Mouse (Mus musculus): ENCODE data around the gene Dok4.
"Not testable (repeated sequence)": the region's sequence is repeated elsewhere in the genome, so short reads cannot be mapped to it uniquely, and the experiment has no call there.

Dok4 gene

GRCm38 (mm10) chr8:94836456-94837240 is 39.5 kb downstream of the Dok4 start:
- ChIA-PET CTCF (interaction anchor here in 1 of 4 experiments (0.6 kb wide), 1 partner anchor 115 kb away, joined by 3 read pairs; no protein-coding TSS in a partner anchor), POLR2A (interaction anchor here in 2 of 4 experiments (0.7 to 5.6 kb wide), 7 partner anchors 10 to 79 kb away, joined by 3 to 84 read pairs (median 14); no protein-coding TSS in a partner anchor)

DNA sequence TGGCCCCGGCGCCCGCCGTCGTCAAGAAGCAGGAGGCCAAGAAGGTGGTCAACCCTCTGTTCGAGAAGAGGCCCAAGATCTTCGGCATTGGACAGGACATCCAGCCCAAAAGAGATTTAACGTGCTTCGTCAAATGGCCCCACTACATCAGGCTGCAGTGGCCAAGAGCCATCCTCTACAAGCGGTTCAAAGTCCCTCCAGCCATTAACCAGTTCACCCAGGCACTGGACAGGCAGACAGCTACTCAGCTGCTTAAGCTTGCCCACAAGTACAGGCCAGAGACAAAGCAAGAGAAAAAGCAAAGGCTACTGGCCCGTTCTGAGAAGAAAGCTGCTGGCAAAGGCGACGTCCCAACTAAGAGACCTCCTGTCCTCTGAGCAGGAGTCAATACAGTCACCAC is 40.4 kb downstream of the Dok4 start:
- CTCF ChIA-PET: not testable (repeated sequence)
- POLR2A ChIA-PET: interaction anchor here in 1 of 4 experiments (5.6 to 6.7 kb wide), 2 partner anchors 12 to 13 kb away, joined by 55 to 84 read pairs; no protein-coding TSS in a partner anchor

DNA sequence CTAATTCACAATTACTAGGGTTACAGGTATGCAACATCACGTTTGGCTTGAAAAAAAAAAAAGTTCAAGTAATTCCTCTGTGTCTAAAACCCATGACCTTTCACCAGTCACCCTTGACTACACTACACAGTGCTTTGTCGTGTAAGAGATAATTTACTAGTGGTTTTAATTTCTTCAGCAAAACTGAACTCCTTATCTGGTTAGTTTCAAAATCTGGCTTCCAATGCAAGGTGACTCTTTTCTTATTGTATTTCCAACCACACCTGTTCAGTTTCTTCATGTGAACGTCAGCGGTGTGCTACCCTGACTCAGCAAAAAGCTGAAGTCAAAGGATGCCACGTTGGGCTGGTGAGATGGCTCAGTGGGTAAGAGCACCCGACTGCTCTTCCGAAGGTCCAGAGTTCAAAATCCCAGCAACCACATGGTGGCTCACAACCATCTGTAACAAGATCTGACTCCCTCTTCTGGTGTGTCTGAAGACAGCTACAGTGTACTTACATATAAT is 42.2 kb downstream of the Dok4 start:
- ChIA-PET POLR2A (interaction anchor here in 2 of 4 experiments (0.6 to 6.7 kb wide), 7 partner anchors 11 to 168 kb away, joined by 3 to 55 read pairs (median 3); partner anchors contain the start of genes Arl2bp (in 1 of the 2) and Dok4 (in 1 of the 2)), CTCF (interaction anchor here in 2 of 4 experiments (0.7 to 1.2 kb wide), 2 partner anchors 18 to 326 kb away, joined by 3 read pairs; no protein-coding TSS in a partner anchor)

- POLR2A ChIA-PET: interaction anchor here in 3 of 4 experiments (0.6 to 11.8 kb wide), 5 partner anchors 10 to 668 kb away, joined by 3 to 84 read pairs (median 5); partner anchors contain the start of genes Ciapin1 (in 1 of the 3) and Coq9 (in 1 of the 3)
- CTCF ChIA-PET: interaction anchor here in 2 of 4 experiments (0.7 kb wide), 3 partner anchors 10 to 431 kb away, joined by 3 to 5 read pairs (median 3); no protein-coding TSS in a partner anchor
Measured at GRCm38 (mm10) chr8:94828284-94828683, 47.8 kb downstream of the Dok4 start.

GRCm38 (mm10) chr8:94826210-94826609 is 49.9 kb downstream of the Dok4 start:
- CTCF ChIA-PET: interaction anchor here in 3 of 4 experiments (0.6 to 2.1 kb wide), 4 partner anchors 11 to 340 kb away, joined by 3 to 6 read pairs (median 4); no protein-coding TSS in a partner anchor
- POLR2A ChIA-PET: interaction anchor here in 2 of 4 experiments (0.6 to 11.8 kb wide), 5 partner anchors 10 to 159 kb away, joined by 3 to 84 read pairs (median 4); partner anchors contain the start of genes Ciapin1 (in 1 of the 2) and Coq9 (in 1 of the 2)

GRCm38 (mm10) chr8:94825170-94825569 is 51.0 kb downstream of the Dok4 start:
- POLR2A ChIA-PET: interaction anchor here in 2 of 4 experiments (0.6 to 11.8 kb wide), 10 partner anchors 7 to 969 kb away, joined by 3 to 84 read pairs (median 4); partner anchors contain the start of genes Ciapin1 (in 2 of the 2) and Coq9 (in 2 of the 2)
- CTCF ChIA-PET: interaction anchor here in 2 of 4 experiments (1.1 to 2.1 kb wide), 4 partner anchors 10 to 87 kb away, joined by 4 to 6 read pairs (median 4); no protein-coding TSS in a partner anchor

- POLR2A ChIA-PET: interaction anchor here in 3 of 4 experiments (0.6 to 11.8 kb wide), 22 partner anchors 8 to 378 kb away, joined by 3 to 84 read pairs (median 4); partner anchors contain the start of genes Ciapin1 (in 2 of the 3), Coq9 (in 2 of the 3) and Cx3cl1 (in 1 of the 3)
- CTCF ChIA-PET: interaction anchor here (0.5 to 2.8 kb wide), 47 partner anchors 8 to 1063 kb away, joined by 3 to 18 read pairs (median 4); partner anchors contain the start of genes Ciapin1 (in 2 of the 4), Coq9 (in 2 of the 4), Dok4 (in 2 of the 4) and Ccdc102a (in 1 of the 4)
Measured at GRCm38 (mm10) chr8:94822637-94823560, 53.2 kb downstream of the Dok4 start.

- ChIA-PET POLR2A (interaction anchor here in 3 of 4 experiments (0.6 to 11.8 kb wide), 14 partner anchors 9 to 452 kb away, joined by 3 to 84 read pairs (median 3); partner anchors contain the start of genes Ciapin1 (in 2 of the 3), Coq9 (in 2 of the 3) and Cx3cl1 (in 1 of the 3)), CTCF (interaction anchor here in 2 of 4 experiments (0.9 to 2.8 kb wide), 6 partner anchors 11 to 128 kb away, joined by 3 to 12 read pairs (median 4); no protein-coding TSS in a partner anchor)
Measured at GRCm38 (mm10) chr8:94821381-94821780, 54.7 kb downstream of the Dok4 start.

DNA sequence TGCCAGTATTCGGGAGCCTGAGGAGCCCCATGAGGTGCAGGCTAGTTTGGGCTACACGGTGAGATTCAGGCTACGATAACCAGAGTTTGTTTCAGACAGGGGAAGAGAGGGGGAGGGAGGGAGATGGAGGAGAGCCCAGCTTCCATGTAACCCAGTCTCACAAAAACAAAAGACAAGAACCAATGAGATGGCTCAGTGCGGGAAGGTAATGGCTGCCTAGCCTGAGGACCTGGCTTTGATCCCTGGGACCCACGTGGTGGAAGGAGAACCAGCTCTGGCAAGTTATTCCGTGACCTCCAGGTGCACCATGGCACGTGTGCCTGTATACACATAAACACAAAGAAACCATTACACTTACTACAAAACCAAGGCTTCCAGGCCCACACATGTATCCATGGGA is 55.6 kb downstream of the Dok4 start:
- ChIA-PET CTCF (interaction anchor here in 3 of 4 experiments (0.6 to 2.2 kb wide), 7 partner anchors 12 to 434 kb away, joined by 3 to 7 read pairs (median 4); no protein-coding TSS in a partner anchor), POLR2A (interaction anchor here (0.7 to 11.8 kb wide), 11 partner anchors 10 to 123 kb away, joined by 3 to 84 read pairs (median 3); partner anchors contain the start of genes Ccl17 (in 1 of the 4), Ciapin1 (in 1 of the 4), Coq9 (in 1 of the 4) and Cx3cl1 (in 1 of the 4))

- ChIA-PET POLR2A (interaction anchor here (0.6 to 11.8 kb wide), 10 partner anchors 10 to 114 kb away, joined by 3 to 84 read pairs (median 4); partner anchors contain the start of genes Ccl17 (in 1 of the 4), Ciapin1 (in 1 of the 4), Coq9 (in 1 of the 4) and Cx3cl1 (in 1 of the 4)), CTCF (interaction anchor here in 3 of 4 experiments (0.7 to 2.2 kb wide), 3 partner anchors 41 to 435 kb away, joined by 3 to 7 read pairs (median 4); no protein-coding TSS in a partner anchor)
Measured at GRCm38 (mm10) chr8:94819671-94820179, 56.4 kb downstream of the Dok4 start.

- POLR2A ChIA-PET: no interaction called here
- CTCF ChIA-PET: no interaction called here
Measured at GRCm38 (mm10) chr8:94817933-94818332, 58.2 kb downstream of the Dok4 start.

- ChIA-PET POLR2A (interaction anchor here in 3 of 4 experiments (0.5 to 1.4 kb wide), 12 partner anchors 9 to 149 kb away, joined by 3 to 10 read pairs (median 4); partner anchors contain the start of genes Ciapin1 (in 1 of the 3), Coq9 (in 1 of the 3) and Cx3cl1 (in 1 of the 3)), CTCF (interaction anchor here (0.5 to 1.9 kb wide), 75 partner anchors 8 to 1617 kb away, joined by 3 to 18 read pairs (median 4); partner anchors contain the start of genes Ciapin1 (in 2 of the 4), Coq9 (in 2 of the 4), Dok4 (in 2 of the 4) and Ces1d (in 1 of the 4))
Measured at GRCm38 (mm10) chr8:94814556-94814955, 61.6 kb downstream of the Dok4 start.

Data from embryonic stem cell, embryonic (primary cell).